Mouse (Mus musculus): Measurements from ENCODE around the gene Clmp. TPM values are rescaled to one million over a fixed set of nuclear protein-coding genes. Genes with fewer than 3 reads are reported as not detected.

The Clmp gene
- total and polyA plus RNA-seq, 2 experiments from 2014 or later = 42.3 to 66.0 TPM

DNA sequence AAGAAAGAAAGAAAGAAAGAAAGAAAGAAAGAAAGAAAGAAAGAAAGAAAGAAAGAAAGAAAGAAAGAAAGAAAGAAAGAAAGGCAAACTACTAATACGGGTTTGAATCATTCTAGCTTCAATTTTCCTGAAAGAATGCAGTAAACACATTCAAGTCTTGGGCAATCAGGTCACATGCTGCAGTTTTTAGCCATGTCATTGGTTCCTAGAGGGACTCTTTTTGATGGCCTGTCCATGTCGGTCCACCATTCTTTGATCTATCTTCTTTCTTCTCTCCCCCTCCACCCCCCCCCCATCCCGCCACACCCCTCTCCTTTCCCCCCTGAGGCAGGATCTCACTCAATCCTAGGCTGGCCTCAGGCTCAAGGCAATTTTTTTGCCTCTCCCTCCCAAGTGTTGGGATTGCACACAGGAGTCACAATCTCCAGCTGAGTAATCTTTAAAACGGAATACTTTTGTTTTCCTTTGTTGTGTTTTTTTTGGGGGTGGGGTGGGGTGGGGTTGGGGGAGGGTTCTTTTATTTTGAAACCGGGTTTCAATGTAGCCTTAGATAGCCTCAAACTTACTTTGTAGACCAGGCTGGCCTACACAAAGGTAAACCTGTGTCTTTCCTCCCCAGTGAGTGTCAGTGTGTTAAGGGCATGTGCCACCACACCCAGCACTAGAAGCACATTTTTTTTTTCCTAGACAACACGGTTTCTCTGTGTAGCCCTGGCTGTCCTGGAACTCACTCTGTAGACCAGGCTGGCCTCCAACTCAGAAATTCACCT lies 106.3 kb downstream of the Clmp start:
- Histone ChIP-seq H3K27me3 (ENCODE audit: insufficient read depth, low read length) (no peaks in the 10 kb centered on the region), H3K9me3 (ENCODE audit: low read length) (no peaks in the 10 kb centered on the region), H3K9ac (replicated peaks; ENCODE audit: low read length) (no peak overlapping the region), H3K4me2 (ENCODE audit: low read depth, low read length) (no peak overlapping the region), H3K4me3 (ENCODE audit: low read length) (no peak overlapping the region), H3K4me1 (ENCODE audit: insufficient read depth, low read length) (no peaks in the 10 kb centered on the region), H3K36me3 (ENCODE audit: insufficient read depth, low read length) (no peaks in the 10 kb centered on the region), H3K27ac (no peak overlapping the region)
- ATAC-seq = no peak
- TF ChIP-seq CTCF (IDR thresholded peaks at IDR 0.05; ENCODE audit: low read depth) = no peak
- WGBS = 67% methylated on average over 6 of the region's 6 CpGs
- DNase-seq (ENCODE audit: low spot score) = no peak

DNA sequence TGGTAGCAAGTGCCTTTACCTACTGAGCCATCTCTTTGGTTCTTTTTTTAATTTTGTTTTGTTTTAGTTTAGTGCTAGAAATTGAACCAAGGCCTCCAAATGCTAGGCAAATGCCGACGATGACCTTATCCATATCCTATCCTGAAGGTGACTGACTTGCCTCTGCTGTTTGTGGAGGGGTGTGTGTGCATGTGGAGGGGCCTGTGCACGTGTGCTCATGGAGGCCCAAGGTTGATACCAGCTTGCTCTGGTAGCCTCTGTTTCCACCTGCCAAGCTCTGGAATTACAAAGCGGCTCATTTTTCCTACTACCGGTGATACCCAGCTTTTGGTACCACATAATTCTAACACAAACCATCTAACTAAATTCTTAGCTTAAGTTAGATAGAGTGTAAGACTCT lies 107.8 kb downstream of the Clmp start:
- H3K4me2 ChIP-seq (ENCODE audit: low read depth, low read length) = no peak overlapping the region
- no peak overlapping the region for H3K27ac ChIP-seq
- DNase-seq (ENCODE audit: low spot score) (no peak), ATAC-seq (no peak)
- no peaks in the 10 kb centered on the region for H3K27me3 ChIP-seq (ENCODE audit: insufficient read depth, low read length)
- H3K9me3 ChIP-seq (ENCODE audit: low read length) = no peaks in the 10 kb centered on the region
- no peaks in the 10 kb centered on the region for H3K4me1 ChIP-seq (ENCODE audit: insufficient read depth, low read length)
- 96% methylated on average over 5 of the region's 5 CpGs for WGBS
- H3K36me3 ChIP-seq (ENCODE audit: insufficient read depth, low read length) = no peaks in the 10 kb centered on the region
- no peak overlapping the region for H3K4me3 ChIP-seq (ENCODE audit: low read length)
- no peak for TF ChIP-seq CTCF (IDR thresholded peaks at IDR 0.05; ENCODE audit: low read depth)
- H3K9ac ChIP-seq (replicated peaks; ENCODE audit: low read length) = no peak overlapping the region

DNA sequence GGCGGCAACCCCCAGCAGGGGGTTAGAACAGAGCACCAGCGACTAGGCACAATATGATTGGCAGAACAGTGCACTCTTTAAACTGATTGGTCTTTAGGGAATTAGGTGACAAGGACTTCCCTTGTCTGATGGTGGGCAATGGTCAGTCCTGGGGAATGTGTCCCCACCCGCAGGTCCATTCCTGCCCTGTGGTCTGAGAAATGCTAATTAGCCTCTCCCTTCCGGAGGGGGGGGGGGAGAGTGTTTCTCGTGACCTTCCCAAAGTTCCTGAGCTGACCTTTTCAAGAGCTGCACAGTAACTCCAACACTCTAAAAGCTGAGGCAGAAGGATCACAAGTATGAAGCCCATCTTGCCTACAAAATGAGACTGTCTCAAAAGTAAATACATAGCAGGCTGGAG lies 108.5 kb downstream of the Clmp start:
- H3K4me3 ChIP-seq (ENCODE audit: low read length) = no peak overlapping the region
- no peak overlapping the region for H3K27ac ChIP-seq
- H3K27me3 ChIP-seq (ENCODE audit: insufficient read depth, low read length) = no peaks in the 10 kb centered on the region
- H3K36me3 ChIP-seq (ENCODE audit: insufficient read depth, low read length) = no peaks in the 10 kb centered on the region
- DNase-seq (ENCODE audit: low spot score) = no peak
- TF ChIP-seq CTCF (IDR thresholded peaks at IDR 0.05; ENCODE audit: low read depth) = no peak
- 0 out of 2 replicates have a peak, but pooled peaks cover 2% of the 10 kb centered on the region for H3K4me1 ChIP-seq (ENCODE audit: insufficient read depth, low read length)
- no peak overlapping the region for H3K4me2 ChIP-seq (ENCODE audit: low read depth, low read length)
- H3K9me3 ChIP-seq (ENCODE audit: low read length) = no peaks in the 10 kb centered on the region
- 37% methylated on average over 5 of the region's 5 CpGs for WGBS
- no peak for ATAC-seq
- H3K9ac ChIP-seq (replicated peaks; ENCODE audit: low read length) = no peak overlapping the region

DNA sequence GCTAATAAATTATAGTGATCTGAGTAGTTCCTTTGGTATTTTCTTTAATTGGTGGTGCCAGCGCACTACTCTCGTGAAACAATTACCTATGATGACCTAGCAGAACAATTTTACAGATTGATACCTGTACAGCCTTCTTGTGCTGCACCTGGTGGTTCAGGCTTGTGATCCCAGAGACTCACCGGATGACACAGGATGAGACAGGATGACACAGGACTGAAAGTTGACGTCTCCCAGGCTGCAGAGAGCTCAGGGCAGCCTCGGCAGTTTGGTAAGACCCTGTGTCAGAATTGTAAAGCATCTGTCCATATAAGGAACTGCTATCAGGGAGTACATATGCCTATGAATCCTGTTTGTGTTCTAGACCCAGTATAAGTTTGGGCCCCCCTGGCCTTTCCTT lies 109.2 kb downstream of the Clmp start:
- no peak for TF ChIP-seq CTCF (IDR thresholded peaks at IDR 0.05; ENCODE audit: low read depth)
- no peaks in the 10 kb centered on the region for H3K27me3 ChIP-seq (ENCODE audit: insufficient read depth, low read length)
- no peak overlapping the region for H3K4me2 ChIP-seq (ENCODE audit: low read depth, low read length)
- H3K4me3 ChIP-seq (ENCODE audit: low read length) = no peak overlapping the region
- no peaks in the 10 kb centered on the region for H3K36me3 ChIP-seq (ENCODE audit: insufficient read depth, low read length)
- H3K4me1 ChIP-seq (ENCODE audit: insufficient read depth, low read length) = 0 out of 2 replicates have a peak, but pooled peaks cover 5% of the 10 kb centered on the region
- no peaks in the 10 kb centered on the region for H3K9me3 ChIP-seq (ENCODE audit: low read length)
- DNase-seq (ENCODE audit: low spot score) (no peak), ATAC-seq (no peak)
- 76% methylated on average over 5 of the region's 5 CpGs for WGBS
- no peak overlapping the region for H3K9ac ChIP-seq (replicated peaks; ENCODE audit: low read length)
- H3K27ac ChIP-seq = no peak overlapping the region

DNA sequence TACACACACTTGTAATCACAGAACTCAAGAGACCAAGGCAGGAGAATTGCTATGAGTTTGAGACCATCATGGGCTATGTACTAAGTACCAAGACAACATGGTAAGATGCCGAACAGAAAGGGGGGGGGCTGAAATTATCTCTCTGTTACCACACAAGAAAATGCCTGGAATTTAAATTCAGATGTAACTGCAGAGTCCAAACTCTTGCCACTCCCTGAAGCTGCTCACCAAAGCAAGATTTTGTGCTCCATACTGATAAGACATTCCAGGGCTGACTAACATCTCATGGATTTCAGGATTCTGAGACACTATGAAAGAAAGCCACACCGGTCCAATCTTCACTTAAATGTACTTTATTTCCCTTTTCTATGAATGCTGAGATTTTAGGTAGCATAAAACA lies 109.8 kb downstream of the Clmp start:
- Histone ChIP-seq H3K4me1 (ENCODE audit: insufficient read depth, low read length) (0 out of 2 replicates have a peak, but pooled peaks cover 5% of the 10 kb centered on the region), H3K9ac (replicated peaks; ENCODE audit: low read length) (no peak overlapping the region), H3K4me3 (ENCODE audit: low read length) (no peak overlapping the region), H3K36me3 (ENCODE audit: insufficient read depth, low read length) (no peaks in the 10 kb centered on the region), H3K9me3 (ENCODE audit: low read length) (no peaks in the 10 kb centered on the region), H3K27ac (no peak overlapping the region), H3K27me3 (ENCODE audit: insufficient read depth, low read length) (no peaks in the 10 kb centered on the region), H3K4me2 (ENCODE audit: low read depth, low read length) (no peak overlapping the region)
- no peak for DNase-seq (ENCODE audit: low spot score)
- no peak for ATAC-seq
- WGBS = 85% methylated on average over 2 of the region's 2 CpGs
- no peak for TF ChIP-seq CTCF (IDR thresholded peaks at IDR 0.05; ENCODE audit: low read depth)

DNA sequence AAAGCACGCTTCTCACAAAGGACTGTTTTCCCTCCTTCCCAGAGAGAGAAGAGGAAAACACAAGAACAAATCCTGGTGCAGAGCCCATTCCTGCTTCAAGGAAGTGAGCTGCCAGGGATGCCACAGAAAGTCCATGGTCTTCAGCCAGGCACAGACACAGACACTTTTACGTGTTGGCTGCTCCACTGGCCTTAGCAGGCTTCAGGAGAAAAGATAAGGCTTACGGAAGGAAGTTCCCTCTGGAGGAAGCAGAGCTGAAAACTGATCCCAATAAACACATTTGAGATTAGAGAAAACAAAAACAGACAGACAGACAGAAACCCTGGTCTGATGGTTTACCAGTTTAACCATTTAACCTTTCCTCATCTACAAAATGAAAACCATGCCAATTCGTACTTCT lies 110.3 kb downstream of the Clmp start:
- Histone ChIP-seq H3K4me1 (ENCODE audit: insufficient read depth, low read length) (0 out of 2 replicates have a peak, but pooled peaks cover 5% of the 10 kb centered on the region), H3K27ac (no peak overlapping the region), H3K36me3 (ENCODE audit: insufficient read depth, low read length) (no peaks in the 10 kb centered on the region), H3K4me2 (ENCODE audit: low read depth, low read length) (no peak overlapping the region), H3K9me3 (ENCODE audit: low read length) (no peaks in the 10 kb centered on the region), H3K4me3 (ENCODE audit: low read length) (no peak overlapping the region), H3K9ac (replicated peaks; ENCODE audit: low read length) (no peak overlapping the region), H3K27me3 (ENCODE audit: insufficient read depth, low read length) (no peaks in the 10 kb centered on the region)
- ATAC-seq (no peak), DNase-seq (ENCODE audit: low spot score) (no peak)
- WGBS = 81% methylated on average over 4 of the region's 4 CpGs
- no peak for TF ChIP-seq CTCF (IDR thresholded peaks at IDR 0.05; ENCODE audit: low read depth)
